Comparison of ENCODE assay signal across 19 mouse cellular contexts in genomic region chr11:101840405-101840804, GRCm38 (mm10). TPM values are rescaled to one million over a fixed set of nuclear protein-coding genes. Genes with fewer than 3 reads are reported as not detected.
DNase-seq lines count a peak whose midpoint lies in the region; ATAC-seq and TF ChIP-seq lines count a peak whose summit lies in the region.
"Had no signal": no experiment of that assay in that cellular context is flagged by ENCODE, and none has a peak within 500 bp of the region (broad histone marks: within the 10 kb centered on the region; RNA-seq: fewer than 3 reads in every experiment).

No protein-coding gene starts in this region.

- no peak for ATAC-seq in liver, embryonic 14.5 days (ENCODE audit: insufficient read depth)

- H3K4me1 ChIP-seq in liver, embryonic 14.5 days (replicated peaks; ENCODE audit: control insufficient read depth in 2 of 2, insufficient read depth in 2 of 2, low read length in 1 of 2) = no peaks in the 10 kb centered on the region
- no peaks in the 10 kb centered on the region for H3K4me1 ChIP-seq in ES-Bruce4 (ENCODE audit: control insufficient read depth, insufficient read depth, low read length)
- H3K4me1 ChIP-seq in embryonic fibroblast, embryonic 13.5 days (ENCODE audit: control insufficient read depth, insufficient read depth, low read length) = peaks cover 8% of the 10 kb centered on the region; the same call in 1 of the 2 replicates
- H3K4me1 ChIP-seq: hindbrain, embryonic 10.5 days; intestine, embryonic 15.5 days; neural tube, embryonic 12.5 days had no signal

- H3K4me2 ChIP-seq in liver, embryonic 14.5 days (ENCODE audit: low read depth) = no peak overlapping the region
- H3K4me2 ChIP-seq: heart, embryonic 13.5 days; intestine, embryonic 15.5 days; neural tube, embryonic 12.5 days had no signal

- no peak for DNase-seq in gastrocnemius, adult 2 months
- no peak for DNase-seq in gastrocnemius, postnatal 14 days
- no peak for DNase-seq in liver, embryonic 14.5 days (ENCODE audit: low read depth in 3 of 3, low spot score in 3 of 3)
- DNase-seq in liver = no peak
- no peak for DNase-seq in thymus, postnatal 10 days (ENCODE audit: low spot score in 2 of 2)
- no peak for DNase-seq in kidney, adult 11 months
- DNase-seq: B cell, adult 2 months; cerebellum, adult 11-12 months; gastrocnemius, postnatal 36 days; kidney, postnatal 36 days; lung, adult 2 months; thymus, postnatal 25 days had no signal

- intact Hi-C loops in gastrocnemius, adult 2 months (cut with DNase I) = no loop called here
- intact Hi-C loops in gastrocnemius, postnatal 14 days (cut with DNase I; ENCODE audit: low total_unique reads) = no loop called here

- TF ChIP-seq CTCF in gastrocnemius, adult 2 months (IDR thresholded peaks at IDR 0.05) = peak; percentile 38
- peak; percentile 35 for TF ChIP-seq CTCF in liver, embryonic 14.5 days (IDR thresholded peaks at IDR 0.05; ENCODE audit: low read depth)
- TF ChIP-seq CTCF in ES-Bruce4 (IDR thresholded peaks at IDR 0.05; ENCODE audit: low read depth, low read length) = peak; percentile 62
- no peak for TF ChIP-seq CTCF in embryonic fibroblast, embryonic 13.5 days (IDR thresholded peaks at IDR 0.05; ENCODE audit: borderline replicate concordance, insufficient read depth, low read length)

- no peak for TF ChIP-seq EP300 in liver, embryonic 14.5 days (IDR thresholded peaks at IDR 0.05; ENCODE audit: low read depth)
- no peak for TF ChIP-seq EP300 in ES-Bruce4 (IDR thresholded peaks at IDR 0.05; ENCODE audit: insufficient read depth, low read depth, low read length)

- 75% methylated on average over 3 of the region's 3 CpGs for WGBS in liver, embryonic 14.5 days (ENCODE audit: insufficient replicate concordance)

- H3K27me3 ChIP-seq in liver, embryonic 14.5 days (ENCODE audit: control insufficient read depth, insufficient read depth, low read length) = no peaks in the 10 kb centered on the region
- no peaks in the 10 kb centered on the region for H3K27me3 ChIP-seq in ES-Bruce4 (ENCODE audit: control insufficient read depth, insufficient read depth, low read length, poor library complexity, severe bottlenecking)
- H3K27me3 ChIP-seq: heart, embryonic 13.5 days; intestine, embryonic 15.5 days; neural tube, embryonic 12.5 days had no signal

- no peak overlapping the region for H3K27ac ChIP-seq in gastrocnemius, adult 2 months
- H3K27ac ChIP-seq in liver, embryonic 14.5 days = no peak overlapping the region
- no peak overlapping the region for H3K27ac ChIP-seq in ES-Bruce4 (ENCODE audit: insufficient read depth, low read length)
- H3K27ac ChIP-seq in embryonic fibroblast, embryonic 13.5 days (ENCODE audit: insufficient read depth, low read length) = peak overlapping the region; percentile 28; the same call in 1 of the 2 replicates
- H3K27ac ChIP-seq: hindbrain, embryonic 10.5 days; intestine, embryonic 15.5 days; neural tube, embryonic 12.5 days had no signal

- H3K9me3 ChIP-seq in liver, embryonic 14.5 days (ENCODE audit: control insufficient read depth, low read length) = no peaks in the 10 kb centered on the region
- peaks cover 10% of the 10 kb centered on the region for H3K9me3 ChIP-seq in ES-Bruce4 (replicated peaks; ENCODE audit: control insufficient read depth, insufficient read depth, low read length, poor library complexity, severe bottlenecking)
- H3K9me3 ChIP-seq: intestine, embryonic 15.5 days had no signal

- no peak overlapping the region for H3K4me3 ChIP-seq in gastrocnemius, adult 2 months
- no peak overlapping the region for H3K4me3 ChIP-seq in liver, embryonic 14.5 days (ENCODE audit: insufficient read depth in 1 of 2, low read depth in 2 of 2, low read length in 2 of 2)
- no peak overlapping the region for H3K4me3 ChIP-seq in ES-Bruce4 (ENCODE audit: low read depth, low read length)
- no peak overlapping the region for H3K4me3 ChIP-seq in embryonic fibroblast, embryonic 13.5 days (ENCODE audit: insufficient read depth, low read length)
- H3K4me3 ChIP-seq: heart, embryonic 13.5 days; hindbrain, embryonic 10.5 days; intestine, embryonic 15.5 days; megakaryocyte, embryonic 14.5 days; neural tube, embryonic 12.5 days had no signal

- no peak overlapping the region for H3K9ac ChIP-seq in liver, embryonic 14.5 days (replicated peaks)
- no peak overlapping the region for H3K9ac ChIP-seq in ES-Bruce4 (ENCODE audit: low read depth, poor library complexity, severe bottlenecking)
- H3K9ac ChIP-seq: intestine, embryonic 15.5 days; neural tube, embryonic 12.5 days had no signal

- no peaks in the 10 kb centered on the region for H3K36me3 ChIP-seq in liver, embryonic 14.5 days (replicated peaks; ENCODE audit: control insufficient read depth, insufficient read depth, low read depth)
- H3K36me3 ChIP-seq in ES-Bruce4 (ENCODE audit: control insufficient read depth, insufficient read depth, low read length, poor library complexity, severe bottlenecking) = no peaks in the 10 kb centered on the region
- H3K36me3 ChIP-seq: hindbrain, embryonic 10.5 days; intestine, embryonic 15.5 days; neural tube, embryonic 12.5 days had no signal

- TF ChIP-seq POLR2A in ES-Bruce4 (IDR thresholded peaks at IDR 0.05; ENCODE audit: insufficient read depth, low read length) = no peak
- no peak for TF ChIP-seq POLR2A in embryonic fibroblast, embryonic 13.5 days (IDR thresholded peaks at IDR 0.05; ENCODE audit: low read depth, low read length)

RNA-seq across cellular contexts. Expression of gene Meox1, which starts 53.8 kb away (rescaled TPM):
- 1 to 10 TPM; 1.1 to 4.7 TPM for total RNA-seq in gastrocnemius, adult 2 months (2021)
- 10 to 100 TPM in 1 of 2 experiments, 1 to 10 TPM in 1; 8.6 to 10.8 TPM for total RNA-seq in gastrocnemius, postnatal 14 days (2021)
- polyA plus RNA-seq in liver, embryonic 14.5 days (2012; rRNA removed) = 0.28 TPM in 2 replicates
- 0.28 and 0.36 TPM in 2 replicates for polyA plus RNA-seq in liver, embryonic 14.5 days (2014; fragmentation: Nextera tagmentation; extraction: Ambion mirVana)
- 0.70 TPM in 1 of 2 replicates, not detected in the other for polyA plus RNA-seq in ES-Bruce4 (2011; ENCODE audit: insufficient read depth, insufficient read length, low read depth, missing spikeins)
- polyA plus RNA-seq in embryonic fibroblast, embryonic 13.5 days (2011; ENCODE audit: insufficient read length, low read depth, missing spikeins) = 6.9 and 16.1 TPM in 2 replicates

RNA-seq across cellular contexts. Expression of gene Etv4, which starts 55.2 kb away (rescaled TPM):
- 1 to 10 TPM; 2.7 to 3.1 TPM for total RNA-seq in gastrocnemius, adult 2 months (2021)
- total RNA-seq in gastrocnemius, postnatal 14 days (2021) = 1 to 10 TPM; 4.1 to 4.9 TPM
- 0.29 TPM in 2 replicates for polyA plus RNA-seq in liver, embryonic 14.5 days (2012; rRNA removed)
- 0.20 and 0.30 TPM in 2 replicates for polyA plus RNA-seq in liver, embryonic 14.5 days (2014; fragmentation: Nextera tagmentation; extraction: Ambion mirVana)
- polyA plus RNA-seq in ES-Bruce4 (2011; ENCODE audit: insufficient read depth, insufficient read length, low read depth, missing spikeins) = 28.9 and 30.3 TPM in 2 replicates
- polyA plus RNA-seq in embryonic fibroblast, embryonic 13.5 days (2011; ENCODE audit: insufficient read length, low read depth, missing spikeins) = 17.3 and 43.6 TPM in 2 replicates

Comparison
In these comparisons a context has a peak if more than half of its experiments do, and no peak if none do; other contexts are left out.
1. RNA of gene Etv4, which starts 55.2 kb away (polyA plus RNA-seq): 28.9 to 30.3 TPM in ES-Bruce4 and 17.3 to 43.6 TPM in embryonic fibroblast, embryonic 13.5 days; 0.20 to 0.30 TPM in liver, embryonic 14.5 days; every median in the first group is over 10 times any median in the second.